Mouse (Mus musculus) cortical plate, adult 2 months (tissue): ENCODE measurements around the gene Dlk1.

Experiments used
- CTCF ChIP-seq: fragments of 200-500 bp; IDR thresholded peaks from 2 replicates; pipeline ENCODE4 v1.5.1; 2011; ENCODE audit warnings: mild to moderate bottlenecking, control low read depth, low read length; ENCODE audit not compliant: insufficient read depth; ENCODE audit errors: extremely low read depth
- POLR2A ChIP-seq: fragments of 200-500 bp; IDR thresholded peaks from 2 replicates; pipeline ENCODE4 v1.6.1; 2011; ENCODE audit warnings: mild to moderate bottlenecking, low read length, control low read depth; ENCODE audit not compliant: insufficient read depth; ENCODE audit errors: extremely low read depth

DNA sequence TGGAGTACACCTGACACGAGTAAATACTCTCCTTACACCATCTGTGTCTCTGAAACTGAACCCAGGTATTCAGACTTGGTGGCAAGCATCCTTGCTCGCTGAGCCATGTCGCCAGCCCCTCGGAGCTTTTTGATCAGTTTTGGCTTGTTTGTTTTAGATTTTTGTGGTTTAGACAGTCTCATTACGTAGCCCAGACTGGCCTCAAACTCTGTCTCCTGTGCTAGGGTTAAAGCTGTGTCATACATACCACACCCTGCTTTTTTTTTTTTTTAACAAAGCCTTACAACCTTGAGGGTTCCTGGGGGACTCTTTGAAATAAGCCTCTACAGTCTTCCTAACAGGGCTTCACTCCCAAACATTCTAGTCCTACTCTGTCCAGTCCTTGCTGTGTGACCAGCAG is 7.6 kb upstream of the Dlk1 start:
- TF ChIP-seq POLR2A (no peak), CTCF (no peak)
